In the genomic region with DNA sequence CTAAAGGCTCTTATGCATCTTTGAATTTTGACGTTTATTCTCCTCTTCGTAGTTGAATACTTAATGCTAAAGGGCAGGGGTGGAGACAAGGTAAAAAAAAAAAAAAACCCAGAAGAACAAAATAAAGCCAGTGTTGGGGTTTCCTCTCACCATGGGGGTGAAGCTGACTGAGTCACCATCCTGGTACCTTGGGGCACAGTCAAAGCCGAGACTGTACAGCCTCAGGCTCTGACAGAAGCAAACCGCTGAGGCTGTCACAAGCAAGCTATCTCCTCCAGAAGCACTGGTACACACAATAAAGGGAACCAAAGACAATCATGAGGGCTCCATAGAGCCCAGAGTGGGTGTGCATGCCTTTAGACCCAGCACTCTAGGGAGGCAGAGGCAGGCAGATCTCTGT, we compare ENCODE assay signal across 13 mouse cellular contexts. TPM values are rescaled to one million over a fixed set of nuclear protein-coding genes. Genes with fewer than 3 reads are reported as not detected.
DNase-seq lines count a peak whose midpoint lies in the region; ATAC-seq and TF ChIP-seq lines count a peak whose summit lies in the region.
"Had no signal": no experiment of that assay in that cellular context is flagged by ENCODE, and none has a peak within 500 bp of the region (broad histone marks: within the 10 kb centered on the region; RNA-seq: fewer than 3 reads in every experiment).

No protein-coding gene starts in this region.

- no peak for ATAC-seq in kidney, embryonic 16.5 days (ENCODE audit: low FRiP score, low TSS enrichment)
- ATAC-seq in stomach, postnatal 0 days (ENCODE audit: low FRiP score, low TSS enrichment), result no peak
- ATAC-seq: forebrain, embryonic 16.5 days; intestine, embryonic 16.5 days; liver, embryonic 12.5 days; midbrain, embryonic 16.5 days had no signal

- H3K4me1 ChIP-seq in heart, adult 2 months (ENCODE audit: control insufficient read depth, insufficient read depth, low read length), result peaks cover 32% of the 10 kb centered on the region
- no peaks in the 10 kb centered on the region for H3K4me1 ChIP-seq in kidney, embryonic 16.5 days (ENCODE audit: insufficient read depth, low read length)
- peaks cover 53% of the 10 kb centered on the region for H3K4me1 ChIP-seq in spleen, adult 2 months (ENCODE audit: control insufficient read depth, insufficient read depth, insufficient read length)
- no peaks in the 10 kb centered on the region for H3K4me1 ChIP-seq in stomach, postnatal 0 days (replicated peaks; ENCODE audit: control insufficient read depth, insufficient read depth)
- H3K4me1 ChIP-seq: liver, embryonic 12.5 days had no signal

- TF ChIP-seq POLR2A in heart, adult 2 months (IDR thresholded peaks at IDR 0.05; ENCODE audit: insufficient read depth, low read depth, low read length), result no peak
- no peak for TF ChIP-seq POLR2A in spleen, adult 2 months (IDR thresholded peaks at IDR 0.05; ENCODE audit: low read depth, low read length)

- peaks cover 1% of the 10 kb centered on the region; the same call in 1 of the 2 replicates for H3K79me2 ChIP-seq in heart, adult 2 months (replicated peaks; ENCODE audit: control insufficient read depth, insufficient read depth, low read length)

- 67% methylated on average over 4 of the region's 4 CpGs for WGBS in heart, adult 2 months
- 86% methylated on average over 4 of the region's 4 CpGs for WGBS in kidney, embryonic 16.5 days
- WGBS in spleen, adult 2 months, result 34% methylated on average over 4 of the region's 4 CpGs
- WGBS in stomach, postnatal 0 days, result 79% methylated on average over 4 of the region's 4 CpGs

- no peak overlapping the region for H3K4me3 ChIP-seq in heart, adult 2 months
- no peak overlapping the region for H3K4me3 ChIP-seq in kidney, embryonic 16.5 days (ENCODE audit: low read length)
- H3K4me3 ChIP-seq in spleen, adult 2 months (ENCODE audit: extremely low read depth, insufficient read depth, insufficient read length), result no peak overlapping the region
- H3K4me3 ChIP-seq in stomach, postnatal 0 days (ENCODE audit: low read depth, low read length), result no peak overlapping the region
- H3K4me3 ChIP-seq: erythroblast, embryonic 14.5 days; liver, embryonic 12.5 days had no signal

- no peak for DNase-seq in heart, adult 2 months
- no peak for DNase-seq in heart, adult 8-10 months (ENCODE audit: low spot score)
- DNase-seq in kidney, postnatal 14 days, result no peak
- no peak for DNase-seq in spleen, adult 2 months (ENCODE audit: low read depth in 1 of 2, low spot score in 2 of 2)
- DNase-seq in spleen, adult 18-20 months, result no peak
- no peak for DNase-seq in stomach, postnatal 0 days (ENCODE audit: low spot score)
- no peak for DNase-seq in left cerebral cortex, postnatal 25 days (ENCODE audit: low spot score in 2 of 2)

- peak overlapping the region; percentile 77 for H3K27ac ChIP-seq in heart, adult 2 months
- H3K27ac ChIP-seq in kidney, embryonic 16.5 days (ENCODE audit: low read length), result peak overlapping the region; percentile 67; the same call in 1 of the 2 replicates
- H3K27ac ChIP-seq in spleen, adult 2 months (ENCODE audit: insufficient read depth, low read length), result peak overlapping the region; percentile 41; the same call in 1 of the 2 replicates
- 0 out of 2 replicates have a peak overlapping the region, but pooled peaks have one; percentile 18 for H3K27ac ChIP-seq in stomach, postnatal 0 days (replicated peaks)
- H3K27ac ChIP-seq: liver, embryonic 12.5 days had no signal

- H3K9me3 ChIP-seq in kidney, embryonic 16.5 days (ENCODE audit: low read length), result no peaks in the 10 kb centered on the region
- H3K9me3 ChIP-seq in stomach, postnatal 0 days (ENCODE audit: control insufficient read depth, low read length), result no peaks in the 10 kb centered on the region
- H3K9me3 ChIP-seq: liver, embryonic 12.5 days had no signal

- H3K4me2 ChIP-seq in kidney, embryonic 16.5 days (replicated peaks; ENCODE audit: low read depth, low read length), result no peak overlapping the region
- no peak overlapping the region for H3K4me2 ChIP-seq in stomach, postnatal 0 days (replicated peaks; ENCODE audit: low read depth)
- H3K4me2 ChIP-seq: liver, embryonic 12.5 days had no signal

- H3K27me3 ChIP-seq in heart, adult 2 months (ENCODE audit: control insufficient read depth, insufficient read depth, low read length), result no peaks in the 10 kb centered on the region
- no peaks in the 10 kb centered on the region for H3K27me3 ChIP-seq in kidney, embryonic 16.5 days (ENCODE audit: insufficient read depth, low read length)
- H3K27me3 ChIP-seq in spleen, adult 2 months (ENCODE audit: control insufficient read depth, insufficient read depth, low read length), result no peaks in the 10 kb centered on the region
- no peaks in the 10 kb centered on the region for H3K27me3 ChIP-seq in stomach, postnatal 0 days (ENCODE audit: control insufficient read depth, insufficient read depth, low read length)
- H3K27me3 ChIP-seq: liver, embryonic 12.5 days had no signal

- TF ChIP-seq CTCF in heart, adult 2 months (IDR thresholded peaks at IDR 0.05), result no peak
- no peak for TF ChIP-seq CTCF in spleen, adult 2 months (IDR thresholded peaks at IDR 0.05; ENCODE audit: extremely low read depth, insufficient read depth, insufficient read length, insufficient replicate concordance)
- TF ChIP-seq CTCF in stomach, postnatal 0 days (IDR thresholded peaks at IDR 0.05; ENCODE audit: low read depth), result no peak

- no peak for TF ChIP-seq EP300 in heart, adult 2 months (IDR thresholded peaks at IDR 0.05; ENCODE audit: insufficient read depth, low read depth, low read length)
- no peak for TF ChIP-seq EP300 in stomach, postnatal 0 days (optimal IDR thresholded peaks at IDR 0.05)

- intact Hi-C loops in heart, adult 2 months (cut with DNase I), result no loop called here
- intact Hi-C loops in left cerebral cortex, postnatal 25 days (cut with DNase I), result no loop called here

- H3K9ac ChIP-seq in heart, adult 2 months (ENCODE audit: low read depth, low read length), result no peak overlapping the region
- H3K9ac ChIP-seq in kidney, embryonic 16.5 days (replicated peaks; ENCODE audit: low read length), result no peak overlapping the region
- no peak overlapping the region for H3K9ac ChIP-seq in stomach, postnatal 0 days (ENCODE audit: low read length)
- H3K9ac ChIP-seq: liver, embryonic 12.5 days had no signal

- peaks cover 4% of the 10 kb centered on the region; the same call in 1 of the 2 replicates for H3K36me3 ChIP-seq in heart, adult 2 months (ENCODE audit: control insufficient read depth, insufficient read depth, low read length)
- H3K36me3 ChIP-seq in kidney, embryonic 16.5 days (ENCODE audit: insufficient read depth, low read length), result peaks cover 25% of the 10 kb centered on the region
- peaks cover 34% of the 10 kb centered on the region for H3K36me3 ChIP-seq in spleen, adult 2 months (ENCODE audit: control insufficient read depth, insufficient read depth, low read length)
- H3K36me3 ChIP-seq in stomach, postnatal 0 days (ENCODE audit: control insufficient read depth, insufficient read depth, low read length), result peaks cover 11% of the 10 kb centered on the region

RNA-seq across cellular contexts. Expression of a gene that starts 9.1 kb away (rescaled TPM):
- 10 to 100 TPM; 14.1 to 22.9 TPM for total RNA-seq in heart, adult 2 months (2021)
- 15.0 and 18.5 TPM in 2 replicates for polyA plus RNA-seq in heart, adult 2 months (2012; rRNA removed)
- total RNA-seq in heart, adult 8-10 months (2022), result 10 to 100 TPM; 11.9 to 20.4 (median 13.3) TPM
- polyA plus RNA-seq in kidney, embryonic 16.5 days (2015; fragmentation: Nextera tagmentation; extraction: Ambion mirVana), result 17.8 and 18.7 TPM in 2 replicates
- polyA plus RNA-seq in spleen, adult 2 months (2012; rRNA removed), result 90.0 and 101 TPM in 2 replicates
- polyA plus RNA-seq in stomach, postnatal 0 days (2015; fragmentation: Nextera tagmentation; extraction: Ambion mirVana), result 18.2 and 22.1 TPM in 2 replicates
- total RNA-seq in left cerebral cortex, postnatal 25 days (2021), result 10 to 100 TPM in 1 of 2 experiments, 1 to 10 TPM in 1; 7.9 to 12.4 TPM

RNA-seq across cellular contexts. Expression of a gene that starts 39.9 kb away (rescaled TPM):
- total RNA-seq in heart, adult 2 months (2021), result 10 to 100 TPM; 10.6 to 11.9 TPM
- polyA plus RNA-seq in heart, adult 2 months (2012; rRNA removed), result 10.2 and 12.2 TPM in 2 replicates
- total RNA-seq in heart, adult 8-10 months (2022), result 10 to 100 TPM; 11.0 to 12.5 (median 11.6) TPM
- 9.2 and 10.3 TPM in 2 replicates for polyA plus RNA-seq in kidney, embryonic 16.5 days (2015; fragmentation: Nextera tagmentation; extraction: Ambion mirVana)
- polyA plus RNA-seq in spleen, adult 2 months (2012; rRNA removed), result 26.8 and 27.5 TPM in 2 replicates
- polyA plus RNA-seq in stomach, postnatal 0 days (2015; fragmentation: Nextera tagmentation; extraction: Ambion mirVana), result 3.6 and 4.2 TPM in 2 replicates
- 10 to 100 TPM; 16.5 to 17.4 TPM for total RNA-seq in left cerebral cortex, postnatal 25 days (2021)

Comparison
In these comparisons a context has a peak if more than half of its experiments do, and no peak if none do; other contexts are left out.
1. H3K27ac ChIP-seq: peak in every context shown above with its lines; median percentile 77 in heart, adult 2 months; 67 in kidney, embryonic 16.5 days; 41 in spleen, adult 2 months; 18 in stomach, postnatal 0 days.